Mouse (Mus musculus) stomach, embryonic 14.5 days (tissue): ENCODE data around the gene Olfr799. TPM values are rescaled to one million over a fixed set of nuclear protein-coding genes. Genes with fewer than 3 reads are reported as not detected.

Experiments
- ATAC-seq: fragments of 200-750 bp; cut with Nextera tagmentation; 2 replicates; pipeline ENCODE4 v1.8.0; 2017; ENCODE audit warnings: low read depth, moderate TSS enrichment; ENCODE audit not compliant: insufficient number of reproducible peaks, insufficient read depth, low FRiP score
- H3K27ac ChIP-seq: fragments of 300-500 bp; sonication (generic); 2 replicates; pipeline ENCODE4 v1.5.1; 2014; ENCODE audit warnings: mild to moderate bottlenecking, low read length, moderate library complexity, mixed read lengths
- H3K27me3 ChIP-seq: fragments of 300-500 bp; sonication (generic); 2 replicates; pipeline ENCODE4 v1.6.1; 2014; ENCODE audit warnings: low read length, control low read depth, mixed read lengths; ENCODE audit not compliant: control insufficient read depth, insufficient read depth
- H3K36me3 ChIP-seq: fragments of 300-500 bp; sonication (generic); 2 replicates; pipeline ENCODE4 v1.6.1; 2014; ENCODE audit warnings: mild to moderate bottlenecking, control low read depth, low read length, moderate library complexity, mixed read lengths; ENCODE audit not compliant: control insufficient read depth, insufficient read depth
- H3K4me1 ChIP-seq: fragments of 300-500 bp; sonication (generic); 2 replicates; pipeline ENCODE4 v1.6.1; 2014; ENCODE audit warnings: low read length, control low read depth, mixed read lengths; ENCODE audit not compliant: control insufficient read depth, insufficient read depth
- H3K4me2 ChIP-seq: fragments of 300-500 bp; sonication (generic); replicated peaks from 2 replicates; pipeline ENCODE4 v1.6.1; 2014; ENCODE audit warnings: low read depth, low read length, control low read depth
- H3K4me3 ChIP-seq: fragments of 300-500 bp; sonication (generic); 2 replicates; pipeline ENCODE4 v1.5.1; 2014; ENCODE audit warnings: low read depth, low read length, control low read depth
- H3K9ac ChIP-seq: fragments of 300-500 bp; sonication (generic); replicated peaks from 2 replicates; pipeline ENCODE4 v1.6.1; 2014; ENCODE audit warnings: low read depth, mild to moderate bottlenecking, control low read depth, low read length, moderate library complexity, mixed read lengths
- H3K9me3 ChIP-seq: fragments of 300-500 bp; sonication (generic); 2 replicates; pipeline ENCODE4 v1.6.1; 2016; ENCODE audit warnings: low read depth, low read length, control low read depth; ENCODE audit not compliant: control insufficient read depth
- WGBS: fragments of 180-500 bp; shearing (Covaris S2); extraction: QIAGEN DNeasy Blood & Tissue Kit; methylation state at CpG from one replicate; pipeline ENCODE4 v1.1.7; 2014; 5-methylcytosine and 5-hydroxymethylcytosine counted together
- polyA plus RNA-seq: library from polyadenylated mRNA; unstranded; fragments of >200 nt; fragmentation: Nextera tagmentation; extraction: Ambion mirVana; gene quantifications from 2 replicates; pipeline ENCODE4 v1.2.1, GENCODE M21; 2014

Gene Olfr799
- polyA plus RNA-seq, 1 experiment from 2014 or later = not detected

GRCm38 (mm10) chr10:129694186-129694585 is 56.9 kb downstream of the Olfr799 start, which contains the start of gene Olfr803:
Gene Olfr803, minus strand, starts transcription at chr10:129694286.
- no peak for ATAC-seq
- Histone ChIP-seq H3K4me2 (no peak within 1 kb of the TSS), H3K36me3 (no peaks in the 10 kb centered on the region), H3K9ac (no peak within 1 kb of the TSS), H3K9me3 (no peaks in the 10 kb centered on the region), H3K27ac (no peak within 1 kb of the TSS), H3K4me1 (no peaks in the 10 kb centered on the region), H3K27me3 (no peaks in the 10 kb centered on the region), H3K4me3 (no peak within 1 kb of the TSS)
- 81% methylated on average over 2 of the region's 2 CpGs for WGBS

Other genes with a start within 250 kb of the Olfr799 start
- gene Olfr785, start 232.1 kb upstream of the Olfr799 start, polyA plus RNA-seq = not detected in 2 replicates
- not detected in 2 replicates for gene Olfr786, start 210.2 kb upstream of the Olfr799 start, polyA plus RNA-seq
- not detected in 2 replicates for gene Olfr787, start 175.6 kb upstream of the Olfr799 start, polyA plus RNA-seq
- gene Olfr788, start 166.5 kb upstream of the Olfr799 start, polyA plus RNA-seq = not detected in 2 replicates
- gene Olfr789, start 152.7 kb upstream of the Olfr799 start, polyA plus RNA-seq = not detected in 2 replicates
- gene Olfr790, start 139.0 kb upstream of the Olfr799 start, polyA plus RNA-seq = not detected in 2 replicates
- gene Olfr791, start 115.7 kb upstream of the Olfr799 start, polyA plus RNA-seq = not detected in 2 replicates
- gene Olfr792, start 98.3 kb upstream of the Olfr799 start, polyA plus RNA-seq = not detected in 2 replicates
- not detected in 2 replicates for gene Olfr794, start 69.8 kb upstream of the Olfr799 start, polyA plus RNA-seq
- gene Olfr796, start 24.9 kb upstream of the Olfr799 start, polyA plus RNA-seq = not detected in 2 replicates
- not detected in 2 replicates for gene Olfr798, start 9.6 kb upstream of the Olfr799 start, polyA plus RNA-seq
- not detected in 2 replicates for gene Olfr800, start 20.2 kb downstream of the Olfr799 start, polyA plus RNA-seq
- not detected in 2 replicates for gene Olfr801, start 36.4 kb downstream of the Olfr799 start, polyA plus RNA-seq
- 0.06 TPM in 1 of 2 replicates, not detected in the other for gene Olfr802, start 50.7 kb downstream of the Olfr799 start, polyA plus RNA-seq
- not detected in 2 replicates for gene Olfr803, start 56.8 kb downstream of the Olfr799 start, polyA plus RNA-seq
- not detected in 2 replicates for gene Olfr804, start 65.7 kb downstream of the Olfr799 start, polyA plus RNA-seq
- not detected in 2 replicates for gene Olfr805, start 91.9 kb downstream of the Olfr799 start, polyA plus RNA-seq
- gene Olfr806, start 104.4 kb downstream of the Olfr799 start, polyA plus RNA-seq = not detected in 2 replicates
- not detected in 2 replicates for gene Olfr807, start 120.3 kb downstream of the Olfr799 start, polyA plus RNA-seq
- gene Olfr808, start 128.0 kb downstream of the Olfr799 start, polyA plus RNA-seq = not detected in 2 replicates
- not detected in 2 replicates for gene Olfr809, start 137.2 kb downstream of the Olfr799 start, polyA plus RNA-seq
- gene Olfr810, start 157.4 kb downstream of the Olfr799 start, polyA plus RNA-seq = not detected in 2 replicates
- not detected in 2 replicates for gene Olfr811, start 166.9 kb downstream of the Olfr799 start, polyA plus RNA-seq
- not detected in 2 replicates for gene Olfr812, start 208.6 kb downstream of the Olfr799 start, polyA plus RNA-seq
- not detected in 2 replicates for gene Olfr813, start 217.9 kb downstream of the Olfr799 start, polyA plus RNA-seq
- gene Olfr814, start 242.4 kb downstream of the Olfr799 start, polyA plus RNA-seq = not detected in 2 replicates